Mouse (Mus musculus) ES-E14 (cell line): ENCODE data around the gene G430095P16Rik. TPM values are rescaled to one million over a fixed set of nuclear protein-coding genes. Genes with fewer than 3 reads are reported as not detected.

Experiments
- DNase-seq: peaks from one replicate; pipeline ENCODE4 v3.0.0-alpha.2; 2013; ENCODE audit warnings: low read depth, low spot score
- H3K27ac ChIP-seq: 2 replicates; pipeline ENCODE4 v1.5.1; 2012; ENCODE audit warnings: low read depth, mild to moderate bottlenecking, low read length, moderate library complexity, mixed read lengths; ENCODE audit not compliant: poor library complexity, insufficient read depth, severe bottlenecking
- H3K36me3 ChIP-seq: 2 replicates; pipeline ENCODE4 v1.6.1; 2012; ENCODE audit warnings: mild to moderate bottlenecking, low read length, moderate library complexity, mixed read lengths; ENCODE audit not compliant: control insufficient read depth, poor library complexity, insufficient read depth, severe bottlenecking
- H3K4me1 ChIP-seq, 2 experiments: fragments of 150-350 bp in 1 of 2; sonication (generic) in 1 of 2; 2 replicates each; pipeline ENCODE4 v1.6.1; 2012; ENCODE audit warnings: low read length in 2 of 2, mild to moderate bottlenecking in 1 of 2, mixed read lengths in 1 of 2; ENCODE audit not compliant: control insufficient read depth in 2 of 2, insufficient read depth in 2 of 2, poor library complexity in 1 of 2
- H3K4me3 ChIP-seq, 2 experiments: fragments of 150-350 bp in 1 of 2; sonication (generic) in 1 of 2; 2 replicates each; pipeline ENCODE4 v1.5.1; 2012; ENCODE audit warnings: low read length in 2 of 2, low read depth in 1 of 2, mild to moderate bottlenecking in 1 of 2, mixed read lengths in 1 of 2; ENCODE audit not compliant: insufficient read depth in 1 of 2, poor library complexity in 1 of 2, severe bottlenecking in 1 of 2
- H3K9ac ChIP-seq: 2 replicates; pipeline ENCODE4 v1.6.1; 2012; ENCODE audit warnings: low read depth, mild to moderate bottlenecking, low read length, mixed read lengths; ENCODE audit not compliant: poor library complexity, insufficient read depth, severe bottlenecking
- H3K9me3 ChIP-seq: fragments of 150-350 bp; sonication (generic); 2 replicates; pipeline ENCODE4 v1.6.1; 2012; ENCODE audit warnings: low read depth, mild to moderate bottlenecking, low read length; ENCODE audit not compliant: control insufficient read depth, insufficient read depth
- CHD2 ChIP-seq: IDR thresholded peaks from 2 replicates; pipeline ENCODE4 v1.6.1; 2014; ENCODE audit warnings: mild to moderate bottlenecking, low read depth, low read length, inconsistent platforms
- HCFC1 ChIP-seq: IDR thresholded peaks from 2 replicates; pipeline ENCODE4 v1.6.1; 2012; ENCODE audit warnings: low read length, inconsistent platforms, borderline replicate concordance; ENCODE audit not compliant: insufficient read depth
- MAFK ChIP-seq: IDR thresholded peaks from 2 replicates; pipeline ENCODE4 v1.6.1; 2014; ENCODE audit warnings: mild to moderate bottlenecking, low read depth, low read length, inconsistent platforms; ENCODE audit not compliant: insufficient read depth
- ZC3H11A ChIP-seq: IDR thresholded peaks from 2 replicates; pipeline ENCODE4 v1.6.1; 2012; ENCODE audit warnings: low read depth, mild to moderate bottlenecking, inconsistent platforms, low read length, borderline replicate concordance
- ZNF384 ChIP-seq: IDR thresholded peaks from 2 replicates; pipeline ENCODE4 v1.6.1; 2012; ENCODE audit warnings: low read depth, low read length, inconsistent platforms
- in situ Hi-C, 2 experiments: fragments of 600-800 bp; cut with MboI; formaldehyde crosslinking; loops; one replicate each; pipeline ENCODE4 v1.15.1; 2025; ENCODE audit warnings: low sequenced_read_pairs in 2 of 2, inconsistent platforms in 1 of 2; ENCODE audit not compliant: unreplicated experiment in 2 of 2
- total RNA-seq: library from RNA; depleted of rRNA; stranded (reverse); fragments of 300-350 nt; gene quantifications from 2 replicates; pipeline ENCODE4 v1.2.3, GENCODE M21; 2012

The G430095P16Rik gene
- total RNA-seq, 1 experiment = 2.1 TPM

GRCm38 (mm10) chr8:84698288-84698687 lies 24.5 kb upstream of the G430095P16Rik start:
- no peak for DNase-seq
- Histone ChIP-seq H3K4me3 (no peak overlapping the region), H3K36me3 (peaks cover 38% of the 10 kb centered on the region), H3K9ac (no peak overlapping the region), H3K4me1 (peaks cover 2 to 13% of the 10 kb centered on the region in 2 experiments; a peak in 1 of 4 replicates), H3K27ac (no peak overlapping the region), H3K9me3 (no peaks in the 10 kb centered on the region)
- TF ChIP-seq HCFC1 = no peak
- in situ Hi-C loops = loop anchor here in 1 of 2 experiments (5.0 kb wide), 1 partner anchor 119 kb away; no protein-coding TSS in a partner anchor

GRCm38 (mm10) chr8:84698929-84699401 lies 23.8 kb upstream of the G430095P16Rik start:
- in situ Hi-C loops = loop anchor here in 1 of 2 experiments (5.0 kb wide), 1 partner anchor 118 kb away; no protein-coding TSS in a partner anchor
- DNase-seq = no peak
- H3K36me3 ChIP-seq = peaks cover 34% of the 10 kb centered on the region
- H3K4me3 ChIP-seq = no peak overlapping the region
- H3K9me3 ChIP-seq = no peaks in the 10 kb centered on the region
- peaks cover 2 to 15% of the 10 kb centered on the region in 2 experiments; a peak in 2 of 4 replicates for H3K4me1 ChIP-seq
- TF ChIP-seq MAFK (no peak), CHD2 (no peak), ZNF384 (no peak), ZC3H11A (no peak), HCFC1 (no peak)
- H3K27ac ChIP-seq = no peak overlapping the region
- no peak overlapping the region for H3K9ac ChIP-seq

GRCm38 (mm10) chr8:84699861-84700322 lies 22.9 kb upstream of the G430095P16Rik start:
- peaks cover 2 to 19% of the 10 kb centered on the region in 2 experiments; a peak in 2 of 4 replicates for H3K4me1 ChIP-seq
- in situ Hi-C loops = loop anchor here (5.0 to 10.0 kb wide), 3 partner anchors 75 to 117 kb away; no protein-coding TSS in a partner anchor

GRCm38 (mm10) chr8:84700526-84700925 lies 22.3 kb upstream of the G430095P16Rik start:
- Histone ChIP-seq H3K4me3 (no peak overlapping the region), H3K4me1 (peaks cover 2 to 25% of the 10 kb centered on the region in 2 experiments; a peak in 2 of 4 replicates), H3K9ac (no peak overlapping the region), H3K36me3 (peaks cover 27% of the 10 kb centered on the region), H3K27ac (no peak overlapping the region), H3K9me3 (no peaks in the 10 kb centered on the region)
- TF ChIP-seq MAFK = no peak
- TF ChIP-seq ZC3H11A = no peak
- no peak for TF ChIP-seq CHD2
- TF ChIP-seq ZNF384 = no peak
- TF ChIP-seq HCFC1 = no peak
- no peak for DNase-seq
- in situ Hi-C loops = loop anchor here in 1 of 2 experiments (10.0 kb wide), 2 partner anchors 74 to 114 kb away; no protein-coding TSS in a partner anchor

More at GRCm38 (mm10) chr8:84699861-84700322, 22.9 kb upstream of the G430095P16Rik start:
- H3K4me3 ChIP-seq = no peak overlapping the region
- DNase-seq = no peak
- no peak overlapping the region for H3K9ac ChIP-seq
- peaks cover 30% of the 10 kb centered on the region for H3K36me3 ChIP-seq
- no peaks in the 10 kb centered on the region for H3K9me3 ChIP-seq
- H3K27ac ChIP-seq = no peak overlapping the region
- TF ChIP-seq ZNF384 (no peak), CHD2 (no peak), ZC3H11A (no peak), HCFC1 (no peak), MAFK (no peak)
